Mouse (Mus musculus) 3T3-L1 (cell line): ENCODE results near the gene Pum1.

Source experiments
- DNase-seq: peaks from one replicate; pipeline ENCODE4 v3.0.0-alpha.2; 2015; ENCODE audit warnings: low read depth, low spot score

Pum1 gene

GRCm38 (mm10) chr4:130814742-130815330 lies 151.7 kb downstream of the Pum1 start:
- DNase-seq, result no peak

GRCm38 (mm10) chr4:130815860-130816259 lies 152.7 kb downstream of the Pum1 start:
- no peak for DNase-seq

- no peak for DNase-seq
Observed at GRCm38 (mm10) chr4:130819806-130820205, 156.7 kb downstream of the Pum1 start.

GRCm38 (mm10) chr4:130820594-130821255 lies 157.6 kb downstream of the Pum1 start:
- no peak for DNase-seq

- no peak for DNase-seq
Observed at GRCm38 (mm10) chr4:130828851-130829673, 165.9 kb downstream of the Pum1 start.
